Mouse (Mus musculus) stomach, postnatal 0 days (tissue): ENCODE measurements around the gene Fads2.

ENCODE experiments used
- CTCF ChIP-seq: IDR thresholded peaks from 2 replicates; pipeline ENCODE4 v1.5.1; 2016; ENCODE audit warnings: antibody characterized with exemption, low read depth, mild to moderate bottlenecking, moderate library complexity
- EP300 ChIP-seq: optimal IDR thresholded peaks from 2 replicates; pipeline ENCODE3; 2016; ENCODE audit warnings: antibody characterized with exemption

GRCm38 (mm10) chr19:10097826-10098225 lies 3.7 kb downstream of the Fads2 start:
- TF ChIP-seq CTCF (no peak), EP300 (no peak)
